In the genomic region with DNA sequence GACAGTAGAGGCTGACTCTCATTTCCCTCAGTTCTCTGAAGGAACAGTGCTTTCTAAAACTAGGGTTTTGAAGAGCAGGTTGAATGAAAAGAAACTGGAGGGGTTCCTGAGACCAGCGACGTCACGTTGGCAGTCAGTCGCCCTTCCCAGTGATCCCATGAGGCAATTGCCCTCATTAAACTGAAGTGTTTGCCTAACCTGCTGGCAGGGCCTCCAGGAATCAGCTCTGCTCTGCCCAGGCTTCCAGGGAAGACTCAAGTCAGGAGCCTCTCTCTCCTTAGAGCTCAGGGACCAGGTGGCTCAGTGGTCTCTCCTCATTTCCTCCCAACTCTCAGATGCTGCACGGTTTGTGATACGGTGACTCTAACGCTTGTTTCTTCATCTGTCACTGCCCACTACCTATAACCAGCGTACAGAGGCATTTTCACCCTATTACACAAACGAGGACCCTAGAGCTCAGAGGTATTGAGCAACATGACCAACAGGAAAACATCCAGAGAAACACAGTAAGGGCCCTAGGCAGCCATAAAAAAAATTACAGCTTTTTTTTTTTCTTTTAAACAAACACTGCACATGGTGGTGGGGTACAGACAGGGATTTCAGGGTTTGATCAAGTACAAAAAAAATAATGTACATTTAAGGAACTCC, we compare ENCODE assay signal across 15 mouse cellular contexts.
DNase-seq lines count a peak whose midpoint lies in the region; ATAC-seq and TF ChIP-seq lines count a peak whose summit lies in the region.
"Had no signal": no experiment of that assay in that cellular context is flagged by ENCODE, and none has a peak within 500 bp of the region (broad histone marks: within the 10 kb centered on the region; RNA-seq: fewer than 3 reads in every experiment).

No protein-coding gene starts in this region.

- peaks cover 34% of the 10 kb centered on the region for H3K4me1 ChIP-seq in heart, adult 2 months (ENCODE audit: control insufficient read depth, insufficient read depth, low read length)
- peaks cover 17% of the 10 kb centered on the region for H3K4me1 ChIP-seq in lung, postnatal 0 days (ENCODE audit: insufficient read depth, low read depth, low read length)
- H3K4me1 ChIP-seq in neural tube, embryonic 15.5 days: peaks cover 7% of the 10 kb centered on the region; the same call in 1 of the 2 replicates

- intact Hi-C loops in heart, adult 2 months (cut with DNase I): loop anchor here (2.0 kb wide), 1 partner anchor 14 kb away; no protein-coding TSS in a partner anchor
- intact Hi-C loops in heart, postnatal 14 days (cut with DNase I): no loop called here

- peaks cover 3% of the 10 kb centered on the region for H3K79me2 ChIP-seq in heart, adult 2 months (replicated peaks; ENCODE audit: control insufficient read depth, insufficient read depth, low read length)

- H3K27me3 ChIP-seq in heart, adult 2 months (ENCODE audit: control insufficient read depth, insufficient read depth, low read length): no peaks in the 10 kb centered on the region
- H3K27me3 ChIP-seq in lung, postnatal 0 days (replicated peaks; ENCODE audit: insufficient read depth, low read length): no peaks in the 10 kb centered on the region
- no peaks in the 10 kb centered on the region for H3K27me3 ChIP-seq in neural tube, embryonic 15.5 days (replicated peaks)

- no peak overlapping the region for H3K4me3 ChIP-seq in heart, adult 2 months
- no peak overlapping the region for H3K4me3 ChIP-seq in lung, postnatal 0 days (ENCODE audit: low read depth, low read length)
- H3K4me3 ChIP-seq in neural tube, embryonic 15.5 days (replicated peaks): no peak overlapping the region
- H3K4me3 ChIP-seq: liver, embryonic 15.5 days had no signal

- peak overlapping the region; percentile 59 for H3K27ac ChIP-seq in heart, adult 2 months
- peak overlapping the region; percentile 86 for H3K27ac ChIP-seq in lung, postnatal 0 days (ENCODE audit: low read length)
- H3K27ac ChIP-seq in neural tube, embryonic 15.5 days (replicated peaks): no peak overlapping the region
- H3K27ac ChIP-seq: liver, embryonic 15.5 days had no signal

- no peak for DNase-seq in heart, adult 2 months
- DNase-seq in heart, postnatal 14 days: no peak
- DNase-seq in adipocyte (ENCODE audit: low spot score): peak; percentile 39
- DNase-seq in lung, postnatal 0 days (ENCODE audit: low spot score): peak; percentile 89
- no peak for DNase-seq in right cerebral cortex, postnatal 10 days (ENCODE audit: low spot score in 2 of 2)
- DNase-seq: cerebellum, adult 2 months; gastrocnemius, postnatal 25 days; kidney, postnatal 4 days; right cerebral cortex, postnatal 25 days had no signal

- ATAC-seq in granulocyte monocyte progenitor cell, adult 5-6 weeks (replicated peaks; ENCODE audit: poor library complexity, severe bottlenecking): peak; percentile 85
- peak; percentile 80 for ATAC-seq in lung, postnatal 0 days
- ATAC-seq in frontal cortex, adult (ENCODE audit: low TSS enrichment): no peak
- ATAC-seq in neural tube, embryonic 15.5 days (ENCODE audit: low FRiP score): no peak
- ATAC-seq: forebrain, embryonic 14.5 days; inflammation-experienced regulatory T-cells, adult 6 months had no signal

- WGBS in heart, adult 2 months: 61% methylated on average over 9 of the region's 9 CpGs
- WGBS in lung, postnatal 0 days: 34% methylated on average over 9 of the region's 9 CpGs
- WGBS in neural tube, embryonic 15.5 days: 72% methylated on average over 9 of the region's 9 CpGs

- TF ChIP-seq CTCF in heart, adult 2 months (IDR thresholded peaks at IDR 0.05): no peak
- TF ChIP-seq CTCF in lung, postnatal 0 days (IDR thresholded peaks at IDR 0.05): no peak

- no peak for TF ChIP-seq POLR2A in heart, adult 2 months (IDR thresholded peaks at IDR 0.05; ENCODE audit: insufficient read depth, low read depth, low read length)

- peak overlapping the region; percentile 30; the same call in 1 of the 2 replicates for H3K4me2 ChIP-seq in lung, postnatal 0 days (replicated peaks; ENCODE audit: low read depth, low read length)
- H3K4me2 ChIP-seq in neural tube, embryonic 15.5 days: no peak overlapping the region
- H3K4me2 ChIP-seq: liver, embryonic 15.5 days had no signal

- no peak for TF ChIP-seq EP300 in heart, adult 2 months (IDR thresholded peaks at IDR 0.05; ENCODE audit: insufficient read depth, low read depth, low read length)
- TF ChIP-seq EP300 in lung, postnatal 0 days (IDR thresholded peaks at IDR 0.05): no peak; the same call in 1 of the 2 replicates

- H3K36me3 ChIP-seq in heart, adult 2 months (ENCODE audit: control insufficient read depth, insufficient read depth, low read length): peaks cover 9% of the 10 kb centered on the region
- H3K36me3 ChIP-seq in lung, postnatal 0 days (ENCODE audit: insufficient read depth, low read length): no peaks in the 10 kb centered on the region
- no peaks in the 10 kb centered on the region for H3K36me3 ChIP-seq in neural tube, embryonic 15.5 days
- H3K36me3 ChIP-seq: liver, embryonic 15.5 days had no signal

- no peaks in the 10 kb centered on the region for H3K9me3 ChIP-seq in lung, postnatal 0 days (ENCODE audit: low read length)
- no peaks in the 10 kb centered on the region for H3K9me3 ChIP-seq in neural tube, embryonic 15.5 days (replicated peaks)
- H3K9me3 ChIP-seq: liver, embryonic 15.5 days had no signal

- no peak overlapping the region for H3K9ac ChIP-seq in heart, adult 2 months (ENCODE audit: low read depth, low read length)
- H3K9ac ChIP-seq in lung, postnatal 0 days (replicated peaks; ENCODE audit: low read depth): no peak overlapping the region; the same call in 1 of the 2 replicates
- no peak overlapping the region for H3K9ac ChIP-seq in neural tube, embryonic 15.5 days (replicated peaks)
- H3K9ac ChIP-seq: liver, embryonic 15.5 days had no signal

Comparison
In these comparisons a context has a peak if more than half of its experiments do, and no peak if none do; other contexts are left out.
1. DNase-seq: peak in adipocyte (single experiment) and lung, postnatal 0 days (single experiment); none in heart, adult 2 months (0 of 2), heart, postnatal 14 days (0 of 2) and right cerebral cortex, postnatal 10 days (0 of 2).
2. ATAC-seq: peak in granulocyte monocyte progenitor cell, adult 5-6 weeks (single experiment) and lung, postnatal 0 days (single experiment); none in frontal cortex, adult (single experiment) and neural tube, embryonic 15.5 days (single experiment).